Mouse (Mus musculus) stomach, postnatal 0 days (tissue): ENCODE data around the gene Rnls. TPM values are rescaled to one million over a fixed set of nuclear protein-coding genes. Genes with fewer than 3 reads are reported as not detected.

Experiments
- ATAC-seq: fragments of 200-750 bp; cut with Nextera tagmentation; 2 replicates; pipeline ENCODE4 v1.8.0; 2017; ENCODE audit not compliant: low FRiP score, low TSS enrichment
- DNase-seq: peaks from one replicate; pipeline ENCODE4 v3.0.0-alpha.2; 2016; ENCODE audit warnings: low spot score
- H3K27ac ChIP-seq: fragments of 300-500 bp; sonication (generic); replicated peaks from 2 replicates; pipeline ENCODE4 v1.5.1; 2014; ENCODE audit warnings: mild to moderate bottlenecking, control low read depth
- H3K27me3 ChIP-seq: fragments of 300-500 bp; sonication (generic); 2 replicates; pipeline ENCODE4 v1.6.1; 2014; ENCODE audit warnings: low read length; ENCODE audit not compliant: control insufficient read depth, insufficient read depth
- H3K36me3 ChIP-seq: fragments of 300-500 bp; sonication (generic); 2 replicates; pipeline ENCODE4 v1.6.1; 2014; ENCODE audit warnings: low read length, mixed read lengths; ENCODE audit not compliant: control insufficient read depth, insufficient read depth
- H3K4me1 ChIP-seq: fragments of 300-500 bp; sonication (generic); replicated peaks from 2 replicates; pipeline ENCODE4 v1.6.1; 2014; ENCODE audit warnings: antibody characterized with exemption; ENCODE audit not compliant: control insufficient read depth, insufficient read depth
- H3K4me2 ChIP-seq: fragments of 300-500 bp; sonication (generic); replicated peaks from 2 replicates; pipeline ENCODE4 v1.6.1; 2014; ENCODE audit warnings: low read depth, mild to moderate bottlenecking, control low read depth, moderate library complexity
- H3K4me3 ChIP-seq: fragments of 300-500 bp; sonication (generic); 2 replicates; pipeline ENCODE4 v1.5.1; 2014; ENCODE audit warnings: low read depth, low read length, control low read depth
- H3K9ac ChIP-seq: fragments of 300-500 bp; sonication (generic); 2 replicates; pipeline ENCODE4 v1.6.1; 2014; ENCODE audit warnings: mild to moderate bottlenecking, low read length, control low read depth, mixed read lengths
- H3K9me3 ChIP-seq: fragments of 300-500 bp; sonication (generic); 2 replicates; pipeline ENCODE4 v1.6.1; 2016; ENCODE audit warnings: low read length; ENCODE audit not compliant: control insufficient read depth
- CTCF ChIP-seq: IDR thresholded peaks from 2 replicates; pipeline ENCODE4 v1.5.1; 2016; ENCODE audit warnings: antibody characterized with exemption, low read depth, mild to moderate bottlenecking, moderate library complexity
- EP300 ChIP-seq: optimal IDR thresholded peaks from 2 replicates; pipeline ENCODE3; 2016; ENCODE audit warnings: antibody characterized with exemption
- WGBS: fragments of 180-500 bp; shearing (Covaris S2); extraction: QIAGEN DNeasy Blood & Tissue Kit; methylation state at CpG from one replicate; pipeline ENCODE4 v1.1.7; 2014; 5-methylcytosine and 5-hydroxymethylcytosine counted together
- polyA plus RNA-seq: library from polyadenylated mRNA; unstranded; fragments of >200 nt; fragmentation: Nextera tagmentation; extraction: Ambion mirVana; gene quantifications from 2 replicates; pipeline ENCODE4 v1.2.1, GENCODE M21; 2015

The Rnls gene
- polyA plus RNA-seq, 1 experiment from 2014 or later = 5.2 TPM

DNA sequence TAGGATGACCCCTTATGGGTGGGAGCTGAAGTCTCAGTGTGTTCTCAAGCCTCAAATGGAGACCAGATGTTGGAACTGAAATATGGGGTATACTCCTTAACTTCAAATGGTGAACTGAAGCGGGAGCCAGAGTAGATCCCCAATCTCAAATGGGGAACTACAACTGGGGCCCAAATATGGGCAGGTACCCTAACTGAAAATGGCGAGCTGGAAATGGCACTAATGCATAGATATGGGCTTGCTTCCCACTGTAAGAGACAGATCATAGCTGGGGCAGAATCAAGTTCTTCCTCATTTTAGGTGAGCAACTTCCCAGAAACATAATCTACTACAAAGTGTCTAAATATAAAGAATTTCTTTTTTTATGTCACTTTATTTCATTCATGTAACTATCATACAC, 121.9 kb downstream of the Rnls start:
- no peak overlapping the region for H3K9ac ChIP-seq
- H3K27me3 ChIP-seq = no peaks in the 10 kb centered on the region
- TF ChIP-seq CTCF (no peak), EP300 (no peak)
- H3K36me3 ChIP-seq = no peaks in the 10 kb centered on the region
- no peak overlapping the region for H3K4me2 ChIP-seq
- no peak for DNase-seq
- 85% methylated on average over 2 of the region's 2 CpGs for WGBS
- H3K4me1 ChIP-seq = no peaks in the 10 kb centered on the region
- no peak for ATAC-seq
- no peak overlapping the region for H3K4me3 ChIP-seq
- H3K9me3 ChIP-seq = no peaks in the 10 kb centered on the region
- no peak overlapping the region for H3K27ac ChIP-seq

DNA sequence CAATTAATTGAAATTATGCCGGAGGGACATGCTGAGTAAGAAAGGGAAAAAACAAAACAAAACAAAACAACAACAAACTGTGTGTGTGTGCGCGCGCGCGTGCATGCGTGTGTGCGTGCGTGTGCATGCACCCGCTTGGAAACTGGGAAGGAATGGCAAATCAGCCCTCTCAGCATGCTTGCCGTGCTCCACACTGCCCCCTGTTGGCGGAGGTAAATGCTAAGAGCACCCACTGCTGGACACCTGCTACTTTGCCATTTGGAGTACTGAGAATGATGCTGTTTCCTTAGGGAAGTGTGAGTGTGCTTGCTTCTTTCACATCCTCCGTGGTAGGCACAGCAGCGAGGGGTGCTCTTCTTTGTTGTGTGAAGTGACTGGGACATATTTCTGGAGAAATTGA, 124.1 kb downstream of the Rnls start:
- H3K4me1 ChIP-seq = no peaks in the 10 kb centered on the region
- H3K4me2 ChIP-seq = no peak overlapping the region
- no peak overlapping the region for H3K9ac ChIP-seq
- no peak for DNase-seq
- no peaks in the 10 kb centered on the region for H3K9me3 ChIP-seq
- no peak overlapping the region for H3K4me3 ChIP-seq
- no peak for ATAC-seq
- no peaks in the 10 kb centered on the region for H3K27me3 ChIP-seq
- no peaks in the 10 kb centered on the region for H3K36me3 ChIP-seq
- TF ChIP-seq EP300 (no peak), CTCF (peak; percentile 57)
- 83% methylated on average over 14 of the region's 14 CpGs for WGBS
- H3K27ac ChIP-seq = no peak overlapping the region

DNA sequence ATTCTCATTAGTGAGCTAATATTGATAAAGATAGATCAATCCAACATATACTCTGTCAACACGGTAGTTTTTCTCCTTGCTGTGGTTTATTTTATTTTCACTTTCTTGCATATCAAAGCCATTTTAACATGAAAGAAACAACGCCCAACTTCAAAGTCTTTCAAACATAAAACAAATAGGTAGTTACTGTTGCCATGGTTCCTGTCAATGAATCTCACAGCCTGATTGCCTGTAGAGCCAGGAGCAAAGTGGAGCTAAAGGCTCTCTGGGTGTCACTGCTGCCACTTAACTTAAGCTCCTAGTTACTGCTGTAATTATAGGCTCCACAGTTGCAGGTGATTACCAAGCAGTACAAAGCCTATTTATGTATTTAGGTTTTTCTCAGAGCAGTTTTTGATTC, 126.8 kb downstream of the Rnls start:
- no peak overlapping the region for H3K9ac ChIP-seq
- no peak overlapping the region for H3K4me3 ChIP-seq
- 15% methylated on average over 2 of the region's 2 CpGs for WGBS
- no peaks in the 10 kb centered on the region for H3K4me1 ChIP-seq
- H3K9me3 ChIP-seq = no peaks in the 10 kb centered on the region
- H3K27me3 ChIP-seq = no peaks in the 10 kb centered on the region
- TF ChIP-seq CTCF (no peak), EP300 (no peak)
- H3K4me2 ChIP-seq = no peak overlapping the region
- H3K36me3 ChIP-seq = no peaks in the 10 kb centered on the region
- ATAC-seq (no peak), DNase-seq (no peak)
- no peak overlapping the region for H3K27ac ChIP-seq

DNA sequence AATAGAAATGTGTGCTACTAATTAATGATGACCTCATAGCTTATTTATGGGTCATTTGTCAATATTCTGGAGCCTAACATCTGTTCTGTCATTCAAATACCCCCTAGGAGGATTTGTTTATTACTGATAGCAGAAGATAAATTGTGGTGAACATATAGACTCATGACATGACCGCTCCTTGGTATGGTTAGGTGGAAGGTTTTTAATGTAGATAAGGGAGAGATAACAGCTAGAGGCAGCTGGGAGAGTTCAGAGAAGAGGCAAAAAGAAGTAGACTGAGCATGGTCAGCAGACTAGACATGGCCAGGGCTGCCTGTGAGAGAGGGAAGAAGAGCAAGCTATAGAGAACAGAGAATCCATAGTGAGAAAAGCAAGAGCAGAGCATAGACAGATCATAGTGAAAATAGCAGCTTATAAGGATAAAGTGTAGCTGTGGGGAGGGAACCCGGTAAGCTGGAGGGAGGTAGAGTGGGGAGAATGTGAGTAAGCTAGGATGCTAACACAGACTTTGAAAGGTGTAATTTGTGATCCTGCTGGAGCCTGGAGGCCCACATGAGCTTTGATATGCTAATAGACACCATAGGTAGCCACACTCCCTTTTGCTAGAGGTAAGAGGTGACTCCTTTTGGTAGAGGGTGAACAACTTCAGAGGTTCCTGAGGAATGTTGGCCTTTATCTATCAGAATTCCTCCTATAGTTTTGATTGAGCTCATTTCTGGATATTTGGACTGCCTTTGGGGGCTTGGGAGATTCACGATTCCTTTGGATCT, 127.7 kb downstream of the Rnls start:
- 40% methylated on average over 3 of the region's 3 CpGs for WGBS
- no peak overlapping the region for H3K9ac ChIP-seq
- no peak overlapping the region for H3K4me2 ChIP-seq
- H3K4me3 ChIP-seq = no peak overlapping the region
- H3K27me3 ChIP-seq = no peaks in the 10 kb centered on the region
- TF ChIP-seq CTCF (no peak), EP300 (no peak)
- DNase-seq (no peak), ATAC-seq (no peak)
- no peaks in the 10 kb centered on the region for H3K36me3 ChIP-seq
- H3K27ac ChIP-seq = no peak overlapping the region
- no peaks in the 10 kb centered on the region for H3K9me3 ChIP-seq
- no peaks in the 10 kb centered on the region for H3K4me1 ChIP-seq

DNA sequence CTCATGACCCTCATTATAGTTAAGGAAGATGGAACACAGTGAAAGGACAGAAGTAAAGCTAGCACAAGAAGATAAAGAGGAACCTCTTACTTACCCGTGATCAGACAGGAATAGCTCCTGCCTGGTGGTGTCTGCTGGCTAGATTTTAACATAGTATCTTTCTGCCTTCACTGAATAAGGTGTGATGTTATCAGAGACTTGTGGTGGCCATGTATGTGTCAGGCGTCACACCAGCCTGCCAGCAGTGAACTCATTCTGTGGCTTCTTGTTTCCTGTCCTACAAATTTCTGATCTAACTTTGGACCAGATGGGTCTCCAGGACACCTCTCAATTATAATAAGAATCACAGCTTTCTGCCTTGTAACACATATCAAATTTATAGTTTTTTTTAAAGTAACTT, 129.7 kb downstream of the Rnls start:
- DNase-seq = no peak
- Histone ChIP-seq H3K36me3 (no peaks in the 10 kb centered on the region), H3K27ac (no peak overlapping the region), H3K9ac (no peak overlapping the region), H3K9me3 (no peaks in the 10 kb centered on the region), H3K4me1 (no peaks in the 10 kb centered on the region), H3K4me2 (no peak overlapping the region), H3K27me3 (no peaks in the 10 kb centered on the region), H3K4me3 (no peak overlapping the region)
- WGBS = 51% methylated on average over 2 of the region's 2 CpGs
- TF ChIP-seq CTCF = no peak
- no peak for TF ChIP-seq EP300
- ATAC-seq = no peak

DNA sequence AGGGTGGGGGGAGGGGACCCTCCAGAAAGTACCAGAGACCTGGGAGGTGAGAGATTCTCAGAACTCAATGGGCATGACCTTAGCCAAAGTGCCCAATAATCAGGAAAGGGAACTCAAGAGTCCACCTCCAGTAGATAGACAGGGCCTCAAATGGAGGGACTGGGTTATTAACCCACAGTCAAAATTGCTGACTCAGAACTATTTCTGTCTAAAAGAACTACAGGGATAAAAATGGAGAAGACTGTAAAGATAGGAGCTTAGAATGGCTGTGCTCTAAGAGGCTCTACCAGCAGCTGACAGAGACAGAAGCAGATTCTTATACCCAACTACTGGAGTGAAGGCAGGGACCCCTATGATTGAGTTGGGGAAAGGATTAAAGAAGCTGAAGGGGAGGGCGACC, 132.9 kb downstream of the Rnls start:
- H3K4me3 ChIP-seq = no peak overlapping the region
- H3K27me3 ChIP-seq = no peaks in the 10 kb centered on the region
- no peak overlapping the region for H3K4me2 ChIP-seq
- H3K9me3 ChIP-seq = no peaks in the 10 kb centered on the region
- no peaks in the 10 kb centered on the region for H3K4me1 ChIP-seq
- ATAC-seq = no peak
- no peak for TF ChIP-seq CTCF
- H3K27ac ChIP-seq = no peak overlapping the region
- no peaks in the 10 kb centered on the region for H3K36me3 ChIP-seq
- 86% methylated on average over 1 of the region's 1 CpGs for WGBS
- DNase-seq = no peak
- no peak overlapping the region for H3K9ac ChIP-seq
